In the genomic region with DNA sequence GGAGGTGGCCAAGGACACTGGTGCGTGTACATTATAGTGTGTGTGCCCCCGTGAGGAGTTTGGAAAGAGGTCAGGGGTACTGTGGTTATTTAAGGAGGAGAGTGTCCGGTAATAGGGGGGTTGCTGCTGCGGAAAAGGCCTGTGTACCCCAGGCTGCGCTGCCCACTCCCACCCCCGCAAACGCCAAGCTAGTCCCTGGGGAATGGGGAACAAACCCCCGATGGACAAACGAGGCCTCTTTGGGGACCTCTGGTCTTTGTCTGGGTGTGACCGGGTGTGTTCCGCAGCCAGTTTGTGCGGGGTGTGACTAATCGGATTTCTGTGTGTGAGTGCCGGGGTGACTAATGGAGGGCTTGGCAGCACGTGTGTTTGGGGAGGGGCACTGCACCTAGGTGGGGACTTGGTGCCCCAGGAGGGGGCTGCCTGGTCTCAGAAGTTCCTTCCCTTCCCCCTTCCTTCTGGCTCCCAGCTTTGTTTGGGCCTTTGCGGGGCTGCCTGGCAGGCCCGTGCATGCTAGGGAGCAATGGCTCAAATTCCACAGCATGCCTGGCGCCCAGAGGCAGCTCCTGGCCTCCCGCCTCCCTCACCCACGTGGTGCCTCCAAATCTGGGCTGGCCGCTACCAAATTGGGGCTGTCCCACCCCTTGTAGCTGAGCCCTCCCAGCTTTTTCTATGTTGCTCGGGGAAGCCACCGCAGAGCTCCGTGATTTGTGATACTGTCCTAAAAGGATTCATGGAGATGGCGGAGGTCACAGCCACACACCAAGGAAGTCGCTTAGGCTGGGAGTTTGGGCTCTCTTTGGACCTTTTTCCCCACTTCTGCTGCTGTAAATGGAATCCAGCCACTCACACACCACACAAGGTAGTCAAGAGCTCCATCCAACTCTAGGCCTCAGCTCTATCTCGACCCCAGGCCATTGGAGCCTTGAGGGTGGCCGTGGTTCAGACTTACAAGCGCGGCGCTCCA, we compare ENCODE assay signal across 8 mouse cellular contexts. TPM values are rescaled to one million over a fixed set of nuclear protein-coding genes. Genes with fewer than 3 reads are reported as not detected.
DNase-seq lines count a peak whose midpoint lies in the region; ATAC-seq and TF ChIP-seq lines count a peak whose summit lies in the region.

No protein-coding gene starts in this region.

- no peaks in the 10 kb centered on the region for H3K9me3 ChIP-seq in ES-E14 (ENCODE audit: control insufficient read depth, insufficient read depth, low read depth, low read length)
- H3K9me3 ChIP-seq in forebrain, postnatal 0 days (ENCODE audit: low read length), result no peaks in the 10 kb centered on the region

- ATAC-seq in forebrain, postnatal 0 days, result peak; percentile 12
- ATAC-seq in inflammation-experienced regulatory T-cells, adult 6 months, result no peak

- intact Hi-C loops in heart, postnatal 25 days (cut with DNase I), result loop anchor here (2.0 to 5.0 kb wide), 3 partner anchors 17 to 109 kb away; a partner anchor contains a TSS

- peak overlapping the region; percentile 77 for H3K27ac ChIP-seq in ES-E14 (ENCODE audit: insufficient read depth, low read depth, low read length, poor library complexity, severe bottlenecking)
- peak overlapping the region; percentile 97 for H3K27ac ChIP-seq in cerebellum, adult 2 months (ENCODE audit: insufficient read depth, low read length)
- peak overlapping the region; percentile 100 for H3K27ac ChIP-seq in forebrain, postnatal 0 days (ENCODE audit: low read depth, low read length)

- no peak for TF ChIP-seq CTCF in cerebellum, adult 2 months (IDR thresholded peaks at IDR 0.05; ENCODE audit: borderline replicate concordance, insufficient read depth, low read depth, low read length)
- TF ChIP-seq CTCF in forebrain, postnatal 0 days (IDR thresholded peaks at IDR 0.05; ENCODE audit: low read depth), result no peak
- no peak for TF ChIP-seq CTCF in lung, adult 2 months (IDR thresholded peaks at IDR 0.05; ENCODE audit: insufficient read depth, low read length)

- in situ Hi-C loops in ES-E14 (cut with MboI; ENCODE audit: low sequenced_read_pairs in 2 of 2, unreplicated experiment in 2 of 2), result no loop called here

- H3K4me1 ChIP-seq in ES-E14 (ENCODE audit: control insufficient read depth in 2 of 2, insufficient read depth in 2 of 2, low read length in 2 of 2, poor library complexity in 1 of 2), result peaks cover 9 to 19% of the 10 kb centered on the region in 2 experiments; a peak in 3 of 4 replicates
- H3K4me1 ChIP-seq in cerebellum, adult 2 months (ENCODE audit: control insufficient read depth, insufficient read depth, low read length), result peaks cover 6% of the 10 kb centered on the region; the same call in 1 of the 2 replicates
- H3K4me1 ChIP-seq in forebrain, postnatal 0 days (ENCODE audit: insufficient read depth), result peaks cover 18% of the 10 kb centered on the region
- H3K4me1 ChIP-seq in lung, adult 2 months (ENCODE audit: control insufficient read depth, insufficient read depth, low read length), result 0 out of 2 replicates have a peak, but pooled peaks cover 2% of the 10 kb centered on the region

- peak overlapping the region; percentile 66 to 82 for H3K4me3 ChIP-seq in ES-E14 (ENCODE audit: insufficient read depth in 1 of 2, low read depth in 1 of 2, low read length in 2 of 2, poor library complexity in 1 of 2, severe bottlenecking in 1 of 2)
- peak overlapping the region; percentile 96 for H3K4me3 ChIP-seq in cerebellum, adult 2 months (replicated peaks; ENCODE audit: insufficient read depth, low read depth, low read length)
- peak overlapping the region; percentile 83 for H3K4me3 ChIP-seq in forebrain, postnatal 0 days (ENCODE audit: low read depth, low read length)
- H3K4me3 ChIP-seq in lung, adult 2 months (replicated peaks; ENCODE audit: extremely low read depth, low read depth, low read length), result peak overlapping the region; percentile 89

- DNase-seq in ES-E14 (ENCODE audit: low read depth, low spot score), result no peak
- DNase-seq in cerebellum, adult 2 months, result peak; percentile 85 to 86
- DNase-seq in forebrain, postnatal 0 days, result peak; percentile 82
- DNase-seq in heart, postnatal 25 days (ENCODE audit: low spot score), result peak; percentile 80
- DNase-seq in layer of hippocampus, adult 18-20 months (ENCODE audit: low spot score in 2 of 2), result peak; percentile 52 to 70
- DNase-seq in lung, adult 2 months, result peak; percentile 79
- peak; percentile 92 for DNase-seq in ovary, adult 18-20 months (ENCODE audit: low spot score)

- peak overlapping the region; percentile 80 for H3K9ac ChIP-seq in ES-E14 (ENCODE audit: insufficient read depth, low read depth, low read length, poor library complexity, severe bottlenecking)
- peak overlapping the region; percentile 98 for H3K9ac ChIP-seq in forebrain, postnatal 0 days

- TF ChIP-seq POLR2A in cerebellum, adult 2 months (IDR thresholded peaks at IDR 0.05; ENCODE audit: borderline replicate concordance, insufficient read depth, low read length), result peak; percentile 58; the same call in 1 of the 2 replicates
- peak; percentile 70; the same call in 1 of the 2 replicates for TF ChIP-seq POLR2A in lung, adult 2 months (IDR thresholded peaks at IDR 0.05; ENCODE audit: borderline replicate concordance, extremely low read depth, low read depth, low read length)

- peak overlapping the region; percentile 88 for H3K4me2 ChIP-seq in forebrain, postnatal 0 days (ENCODE audit: low read depth)

- no peaks in the 10 kb centered on the region for H3K27me3 ChIP-seq in cerebellum, adult 2 months (ENCODE audit: control insufficient read depth, insufficient read depth, low read length)
- H3K27me3 ChIP-seq in forebrain, postnatal 0 days (ENCODE audit: insufficient read depth, low read length), result no peaks in the 10 kb centered on the region

- 18% methylated on average over 31 of the region's 31 CpGs for WGBS in cerebellum, adult 2 months
- WGBS in forebrain, postnatal 0 days, result 7% methylated on average over 31 of the region's 31 CpGs
- WGBS in lung, adult 2 months, result 26% methylated on average over 31 of the region's 31 CpGs

- H3K36me3 ChIP-seq in ES-E14 (ENCODE audit: control insufficient read depth, insufficient read depth, low read length, poor library complexity, severe bottlenecking), result no peaks in the 10 kb centered on the region
- no peaks in the 10 kb centered on the region for H3K36me3 ChIP-seq in forebrain, postnatal 0 days (ENCODE audit: insufficient read depth)

TF ChIP-seq in ES-E14, 5 proteins besides CTCF, POLR2A, EP300 and RAD21:
- TF ChIP-seq MAFK (IDR thresholded peaks at IDR 0.05; ENCODE audit: insufficient read depth, low read depth, low read length), result no peak
- peak; percentile 63; the same call in 1 of the 2 replicates for TF ChIP-seq CHD2 (IDR thresholded peaks at IDR 0.05; ENCODE audit: low read depth, low read length)
- TF ChIP-seq ZNF384 (IDR thresholded peaks at IDR 0.05; ENCODE audit: low read depth, low read length), result no peak
- TF ChIP-seq HCFC1 (IDR thresholded peaks at IDR 0.05; ENCODE audit: borderline replicate concordance, insufficient read depth, low read length), result no peak

RNA-seq across cellular contexts. Expression of a gene that starts 5.9 kb away (rescaled TPM):
- total RNA-seq in ES-E14 (2012; rRNA removed), result 12.9 and 20.7 TPM in 2 replicates
- polyA plus RNA-seq in cerebellum, adult 2 months (2012; rRNA removed), result 29.3 and 36.5 TPM in 2 replicates
- total RNA-seq in forebrain, postnatal 0 days (2014; rRNA removed), result 99.7 and 116 TPM in 2 replicates
- polyA plus RNA-seq in forebrain, postnatal 0 days (2015; fragmentation: Nextera tagmentation; extraction: Ambion mirVana), result 14.9 and 23.4 TPM in 2 replicates
- total RNA-seq in heart, postnatal 25 days (2021), result 10 to 100 TPM; 50.5 to 59.1 TPM
- total RNA-seq in layer of hippocampus, adult 18-20 months (2021), result 100 to 1,000 TPM; 135 to 137 TPM
- polyA plus RNA-seq in lung, adult 2 months (2012; rRNA removed), result 60.1 and 87.1 TPM in 2 replicates
- polyA plus RNA-seq in inflammation-experienced regulatory T-cells, adult 6 months (2017; shearing (Covaris generic)), result 1 to 10 TPM; 1.6 to 4.4 (median 2.9) TPM
